Mouse (Mus musculus): ENCODE results near the gene Taok1. TPM values are rescaled to one million over a fixed set of nuclear protein-coding genes. Genes with fewer than 3 reads are reported as not detected.

Taok1 gene
- polyA plus RNA-seq, 1 experiment from 2014 or later = 25.4 TPM

GRCm38 (mm10) chr11:77498261-77499139, 109.1 kb downstream of the Taok1 start:
- peaks cover 25% of the 10 kb centered on the region for H3K4me1 ChIP-seq (ENCODE audit: control insufficient read depth, insufficient read depth, low read length)
- H3K9me3 ChIP-seq (replicated peaks; ENCODE audit: control insufficient read depth, low read length, poor library complexity, severe bottlenecking) = no peaks in the 10 kb centered on the region
- no peak overlapping the region for H3K4me2 ChIP-seq (ENCODE audit: low read length)
- no peaks in the 10 kb centered on the region for H3K27me3 ChIP-seq (ENCODE audit: control insufficient read depth, insufficient read depth, low read depth, low read length)
- no peak overlapping the region for H3K27ac ChIP-seq (ENCODE audit: low read length)
- no peak overlapping the region for H3K9ac ChIP-seq (ENCODE audit: low read depth, low read length)
- H3K36me3 ChIP-seq (ENCODE audit: control insufficient read depth, insufficient read depth, low read length) = peaks cover 12% of the 10 kb centered on the region
- 65% methylated on average over 12 of the region's 12 CpGs for WGBS
- H3K4me3 ChIP-seq (ENCODE audit: low read depth, low read length) = no peak overlapping the region
- no peak for ATAC-seq

DNA sequence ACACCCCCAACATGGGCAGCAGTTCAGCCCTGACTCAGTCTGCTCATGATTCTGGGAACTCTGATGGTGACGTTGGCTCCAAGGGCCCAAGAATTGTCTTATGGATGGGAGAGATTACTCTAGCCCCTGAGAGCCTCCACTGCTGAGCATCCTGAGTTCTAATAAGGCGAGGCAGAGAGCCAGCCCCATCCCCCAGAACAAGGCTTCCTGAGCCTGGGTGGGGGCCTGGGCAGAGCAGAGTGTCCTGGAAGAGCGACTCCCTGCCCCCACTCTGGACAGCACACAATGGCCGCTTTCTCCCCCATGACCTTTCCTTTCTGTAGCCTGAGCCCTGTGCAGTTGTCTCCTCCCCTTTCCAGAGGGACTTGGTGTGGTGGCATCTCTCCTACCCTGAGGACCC, 109.8 kb downstream of the Taok1 start:
- WGBS = 20% methylated on average over 4 of the region's 4 CpGs
- Histone ChIP-seq H3K4me3 (ENCODE audit: low read depth, low read length) (no peak overlapping the region), H3K4me2 (ENCODE audit: low read length) (no peak overlapping the region), H3K27me3 (ENCODE audit: control insufficient read depth, insufficient read depth, low read depth, low read length) (no peaks in the 10 kb centered on the region), H3K36me3 (ENCODE audit: control insufficient read depth, insufficient read depth, low read length) (peaks cover 8% of the 10 kb centered on the region; the same call in 1 of the 2 replicates), H3K27ac (ENCODE audit: low read length) (peak overlapping the region; percentile 53), H3K9ac (ENCODE audit: low read depth, low read length) (no peak overlapping the region), H3K4me1 (ENCODE audit: control insufficient read depth, insufficient read depth, low read length) (peaks cover 25% of the 10 kb centered on the region), H3K9me3 (replicated peaks; ENCODE audit: control insufficient read depth, low read length, poor library complexity, severe bottlenecking) (no peaks in the 10 kb centered on the region)
- ATAC-seq = no peak

DNA sequence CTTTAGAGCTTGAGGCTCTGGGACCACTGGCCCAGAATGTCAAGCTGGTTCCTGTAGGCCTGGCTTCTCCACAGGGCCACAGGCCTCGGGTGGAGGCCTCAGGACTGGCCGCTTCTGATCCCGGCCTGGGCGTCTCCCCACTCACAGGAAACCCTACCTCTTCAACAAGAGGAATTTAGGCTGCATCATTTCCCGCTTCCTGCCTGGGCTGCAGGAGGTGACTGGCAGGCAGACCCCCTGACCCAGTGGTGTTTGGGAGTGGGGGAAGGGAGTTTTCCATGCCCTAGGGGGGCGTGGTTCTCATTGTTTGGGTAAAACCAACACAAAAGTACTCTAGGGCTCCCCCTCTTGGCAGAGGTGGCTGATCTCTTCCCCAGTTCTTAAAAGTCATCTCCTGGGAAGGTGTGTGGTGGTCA, 110.3 kb downstream of the Taok1 start:
- peaks cover 29% of the 10 kb centered on the region for H3K4me1 ChIP-seq (ENCODE audit: control insufficient read depth, insufficient read depth, low read length)
- no peak overlapping the region for H3K4me3 ChIP-seq (ENCODE audit: low read depth, low read length)
- no peaks in the 10 kb centered on the region for H3K9me3 ChIP-seq (replicated peaks; ENCODE audit: control insufficient read depth, low read length, poor library complexity, severe bottlenecking)
- WGBS = 30% methylated on average over 6 of the region's 6 CpGs
- no peak for ATAC-seq
- no peaks in the 10 kb centered on the region for H3K27me3 ChIP-seq (ENCODE audit: control insufficient read depth, insufficient read depth, low read depth, low read length)
- H3K36me3 ChIP-seq (ENCODE audit: control insufficient read depth, insufficient read depth, low read length) = 0 out of 2 replicates have a peak, but pooled peaks cover 7% of the 10 kb centered on the region
- no peak overlapping the region for H3K4me2 ChIP-seq (ENCODE audit: low read length)
- H3K9ac ChIP-seq (ENCODE audit: low read depth, low read length) = no peak overlapping the region
- H3K27ac ChIP-seq (ENCODE audit: low read length) = peak overlapping the region; percentile 53

GRCm38 (mm10) chr11:77495507-77495906, 112.1 kb downstream of the Taok1 start:
- no peak for ATAC-seq
- no peak overlapping the region for H3K4me3 ChIP-seq (ENCODE audit: low read depth, low read length)
- no peaks in the 10 kb centered on the region for H3K27me3 ChIP-seq (ENCODE audit: control insufficient read depth, insufficient read depth, low read depth, low read length)
- no peak overlapping the region for H3K9ac ChIP-seq (ENCODE audit: low read depth, low read length)
- 0 out of 2 replicates have a peak, but pooled peaks cover 4% of the 10 kb centered on the region for H3K36me3 ChIP-seq (ENCODE audit: control insufficient read depth, insufficient read depth, low read length)
- no peaks in the 10 kb centered on the region for H3K9me3 ChIP-seq (replicated peaks; ENCODE audit: control insufficient read depth, low read length, poor library complexity, severe bottlenecking)
- peaks cover 41% of the 10 kb centered on the region for H3K4me1 ChIP-seq (ENCODE audit: control insufficient read depth, insufficient read depth, low read length)
- no peak overlapping the region for H3K27ac ChIP-seq (ENCODE audit: low read length)
- H3K4me2 ChIP-seq (ENCODE audit: low read length) = no peak overlapping the region; the same call in 1 of the 2 replicates

DNA sequence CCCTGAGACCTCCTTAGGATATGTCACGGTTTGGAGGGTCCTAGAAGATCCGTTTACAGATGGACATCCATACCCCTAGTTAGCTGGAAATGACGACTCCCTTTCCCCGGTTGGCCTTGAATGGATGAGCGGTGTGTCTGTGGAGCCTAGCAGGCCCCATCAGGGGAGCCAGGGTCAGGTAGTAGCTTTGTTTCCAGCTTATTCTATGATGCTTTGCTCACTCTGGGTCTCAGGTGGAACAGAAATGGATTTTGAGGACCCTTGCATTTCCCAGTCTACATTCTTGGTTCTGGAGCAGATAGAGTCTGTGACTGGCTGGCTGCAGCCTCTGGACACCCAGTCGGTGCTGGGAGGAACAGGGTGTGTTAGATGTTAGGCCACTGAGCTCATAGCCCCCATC, 112.8 kb downstream of the Taok1 start:
- peak overlapping the region; percentile 68 for H3K4me3 ChIP-seq (ENCODE audit: low read depth, low read length)
- H3K4me1 ChIP-seq (ENCODE audit: control insufficient read depth, insufficient read depth, low read length) = peaks cover 46% of the 10 kb centered on the region
- WGBS = 77% methylated on average over 6 of the region's 6 CpGs
- peak overlapping the region; percentile 96 for H3K9ac ChIP-seq (ENCODE audit: low read depth, low read length)
- no peaks in the 10 kb centered on the region for H3K36me3 ChIP-seq (ENCODE audit: control insufficient read depth, insufficient read depth, low read length)
- no peak for ATAC-seq
- peak overlapping the region; percentile 90 for H3K4me2 ChIP-seq (ENCODE audit: low read length)
- no peaks in the 10 kb centered on the region for H3K27me3 ChIP-seq (ENCODE audit: control insufficient read depth, insufficient read depth, low read depth, low read length)
- H3K9me3 ChIP-seq (replicated peaks; ENCODE audit: control insufficient read depth, low read length, poor library complexity, severe bottlenecking) = no peaks in the 10 kb centered on the region
- no peak overlapping the region; the same call in 1 of the 2 replicates for H3K27ac ChIP-seq (ENCODE audit: low read length)

- Histone ChIP-seq H3K4me2 (ENCODE audit: low read length) (peak overlapping the region; percentile 90), H3K27ac (ENCODE audit: low read length) (peak overlapping the region; percentile 92), H3K4me1 (ENCODE audit: control insufficient read depth, insufficient read depth, low read length) (peaks cover 46% of the 10 kb centered on the region), H3K27me3 (ENCODE audit: control insufficient read depth, insufficient read depth, low read depth, low read length) (no peaks in the 10 kb centered on the region), H3K4me3 (ENCODE audit: low read depth, low read length) (peak overlapping the region; percentile 68), H3K36me3 (ENCODE audit: control insufficient read depth, insufficient read depth, low read length) (no peaks in the 10 kb centered on the region), H3K9me3 (replicated peaks; ENCODE audit: control insufficient read depth, low read length, poor library complexity, severe bottlenecking) (no peaks in the 10 kb centered on the region), H3K9ac (ENCODE audit: low read depth, low read length) (peak overlapping the region; percentile 96)
- ATAC-seq = no peak
- WGBS = 28% methylated on average over 4 of the region's 4 CpGs
Measured at GRCm38 (mm10) chr11:77494344-77494676, 113.3 kb downstream of the Taok1 start.

DNA sequence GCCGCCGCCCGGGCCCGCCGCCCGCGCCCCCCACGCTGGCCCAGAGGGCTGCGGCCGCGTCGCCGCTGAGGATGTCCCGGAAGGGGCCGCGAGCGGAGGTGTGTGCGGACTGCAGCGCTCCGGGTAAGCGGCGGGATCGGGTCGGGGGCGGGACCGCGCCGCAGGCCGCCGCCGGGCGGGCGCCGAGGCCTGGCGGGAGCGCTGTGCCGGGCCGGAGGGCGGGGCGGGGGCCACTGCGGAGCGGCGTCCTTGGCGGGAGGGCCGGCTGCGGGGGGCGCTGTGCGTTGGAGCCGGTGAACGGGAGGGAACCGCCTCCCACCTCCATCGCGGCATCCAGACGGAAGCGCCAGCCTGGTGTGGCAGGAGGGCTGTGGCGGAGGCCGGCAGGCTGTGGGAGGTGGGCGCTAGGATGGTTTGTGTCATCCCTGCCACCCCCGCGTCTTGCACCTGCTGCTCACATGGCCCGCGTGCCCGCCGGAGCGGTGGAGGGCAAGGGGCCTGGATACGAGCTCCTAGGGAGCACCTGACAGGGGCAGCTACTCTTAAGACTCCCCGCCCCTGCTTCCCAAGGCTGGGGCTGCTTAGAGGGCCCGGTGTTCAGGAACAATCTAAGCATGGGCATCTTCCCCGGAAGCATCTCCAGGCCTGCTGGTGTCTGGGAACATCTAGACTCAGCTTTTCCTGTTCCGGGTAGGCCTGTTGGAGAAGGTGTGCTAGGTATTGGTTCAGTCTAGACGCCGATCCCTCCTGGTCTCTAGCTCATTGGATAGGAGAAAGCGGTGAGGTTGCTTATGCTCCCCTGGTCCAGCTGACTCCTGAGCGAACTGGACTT, 113.9 kb downstream of the Taok1 start, which contains the start of gene Git1:
Gene Git1 (plus strand): TSS at position 51 of the 832 bp plus-strand sequence.
- no peak for ATAC-seq
- 1% methylated on average over 49 of the region's 74 CpGs for WGBS
- Histone ChIP-seq H3K36me3 (ENCODE audit: control insufficient read depth, insufficient read depth, low read length) (no peaks in the 10 kb centered on the region), H3K27ac (ENCODE audit: low read length) (peak within 1 kb of the TSS; percentile 92), H3K4me1 (ENCODE audit: control insufficient read depth, insufficient read depth, low read length) (peaks cover 46% of the 10 kb centered on the region), H3K4me2 (ENCODE audit: low read length) (peak within 1 kb of the TSS; percentile 94), H3K9me3 (replicated peaks; ENCODE audit: control insufficient read depth, low read length, poor library complexity, severe bottlenecking) (no peaks in the 10 kb centered on the region), H3K4me3 (ENCODE audit: low read depth, low read length) (peak within 1 kb of the TSS; percentile 68), H3K9ac (ENCODE audit: low read depth, low read length) (peak within 1 kb of the TSS; percentile 96), H3K27me3 (ENCODE audit: control insufficient read depth, insufficient read depth, low read depth, low read length) (no peaks in the 10 kb centered on the region)

DNA sequence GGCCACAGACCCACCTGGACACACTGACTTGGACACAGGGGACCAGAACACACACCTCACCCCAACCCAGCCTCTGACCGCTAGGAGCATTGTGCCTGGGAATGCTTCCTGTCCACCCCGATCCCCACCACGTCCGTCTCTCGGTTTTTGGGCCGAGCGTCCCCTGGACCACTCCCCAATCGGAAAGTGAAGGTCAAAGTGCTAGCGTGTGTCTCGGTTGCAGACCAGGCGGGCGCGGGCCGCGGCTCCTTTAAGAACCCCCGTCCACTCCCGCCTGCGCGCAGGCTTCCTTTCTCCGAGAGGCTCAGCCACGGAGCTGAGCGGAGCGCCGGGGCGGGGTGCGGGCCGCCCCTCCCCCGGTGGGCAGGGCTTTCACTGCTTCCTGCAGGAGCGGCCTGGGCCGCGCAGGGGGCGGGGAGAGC, 114.7 kb downstream of the Taok1 start:
- H3K4me3 ChIP-seq (ENCODE audit: low read depth, low read length) = peak overlapping the region; percentile 68
- no peaks in the 10 kb centered on the region for H3K9me3 ChIP-seq (replicated peaks; ENCODE audit: control insufficient read depth, low read length, poor library complexity, severe bottlenecking)
- peak overlapping the region; percentile 96 for H3K9ac ChIP-seq (ENCODE audit: low read depth, low read length)
- H3K27me3 ChIP-seq (ENCODE audit: control insufficient read depth, insufficient read depth, low read depth, low read length) = no peaks in the 10 kb centered on the region
- ATAC-seq = peak; percentile 71
- H3K4me1 ChIP-seq (ENCODE audit: control insufficient read depth, insufficient read depth, low read length) = peaks cover 53% of the 10 kb centered on the region
- no peaks in the 10 kb centered on the region for H3K36me3 ChIP-seq (ENCODE audit: control insufficient read depth, insufficient read depth, low read length)
- under 1% methylated on average over 21 of the region's 32 CpGs for WGBS
- H3K4me2 ChIP-seq (ENCODE audit: low read length) = peak overlapping the region; percentile 94
- peak overlapping the region; percentile 92 for H3K27ac ChIP-seq (ENCODE audit: low read length)
